Mouse (Mus musculus) midbrain, embryonic 12.5 days (tissue): ENCODE results near the gene Gm10945. TPM values are rescaled to one million over a fixed set of nuclear protein-coding genes. Genes with fewer than 3 reads are reported as not detected.

ENCODE experiments used
- polyA plus RNA-seq: library from polyadenylated mRNA; unstranded; fragments of >200 nt; fragmentation: Nextera tagmentation; extraction: Ambion mirVana; gene quantifications from 2 replicates; pipeline ENCODE4 v1.2.1, GENCODE M21; 2016

The Gm10945 gene
- polyA plus RNA-seq, 1 experiment from 2014 or later: not detected

Other genes starting within 250 kb of the Gm10945 start
- gene Oprm1, start 3.3 kb downstream of the Gm10945 start, polyA plus RNA-seq: 0.13 and 0.26 TPM in 2 replicates